Mouse (Mus musculus): ENCODE measurements around the gene Cab39l. TPM values are rescaled to one million over a fixed set of nuclear protein-coding genes. Genes with fewer than 3 reads are reported as not detected.

The Cab39l gene
- polyA plus RNA-seq, 1 experiment from 2014 or later = 27.9 TPM

DNA sequence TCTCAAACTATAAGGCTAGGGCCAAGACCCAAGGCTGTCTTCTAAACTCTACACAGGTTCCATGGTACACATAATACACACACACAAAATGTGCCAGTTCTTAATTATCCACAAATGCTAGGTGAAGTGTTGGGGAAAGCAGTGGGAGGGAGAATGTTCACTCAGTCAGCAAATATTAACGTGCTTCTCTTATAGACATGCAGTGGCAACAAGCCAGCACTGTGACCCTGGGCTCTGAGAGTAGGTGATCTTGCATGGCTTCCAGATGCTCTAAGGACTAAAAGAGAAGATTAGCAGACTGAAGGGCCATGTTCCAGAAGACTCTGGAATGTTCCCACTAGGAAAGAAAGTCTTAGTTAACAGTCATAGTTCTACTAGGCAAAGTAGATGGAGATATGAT is 90.0 kb downstream of the Cab39l start:
- no peaks in the 10 kb centered on the region for H3K4me1 ChIP-seq (ENCODE audit: control insufficient read depth, insufficient read depth, low read length)
- ATAC-seq (no peak), DNase-seq (ENCODE audit: low spot score) (no peak)
- H3K9me3 ChIP-seq (replicated peaks; ENCODE audit: control insufficient read depth, low read length) = no peaks in the 10 kb centered on the region
- no peak overlapping the region for H3K27ac ChIP-seq (ENCODE audit: low read depth, low read length)
- no peak overlapping the region for H3K4me2 ChIP-seq (ENCODE audit: low read length)
- WGBS = 82% methylated on average over 1 of the region's 1 CpGs
- no peak overlapping the region for H3K9ac ChIP-seq (ENCODE audit: low read length)
- no peaks in the 10 kb centered on the region for H3K36me3 ChIP-seq (ENCODE audit: control insufficient read depth, insufficient read depth, low read length)
- H3K27me3 ChIP-seq (replicated peaks; ENCODE audit: control insufficient read depth, insufficient read depth, low read length) = no peaks in the 10 kb centered on the region
- no peak overlapping the region for H3K4me3 ChIP-seq (ENCODE audit: low read depth, low read length)

DNA sequence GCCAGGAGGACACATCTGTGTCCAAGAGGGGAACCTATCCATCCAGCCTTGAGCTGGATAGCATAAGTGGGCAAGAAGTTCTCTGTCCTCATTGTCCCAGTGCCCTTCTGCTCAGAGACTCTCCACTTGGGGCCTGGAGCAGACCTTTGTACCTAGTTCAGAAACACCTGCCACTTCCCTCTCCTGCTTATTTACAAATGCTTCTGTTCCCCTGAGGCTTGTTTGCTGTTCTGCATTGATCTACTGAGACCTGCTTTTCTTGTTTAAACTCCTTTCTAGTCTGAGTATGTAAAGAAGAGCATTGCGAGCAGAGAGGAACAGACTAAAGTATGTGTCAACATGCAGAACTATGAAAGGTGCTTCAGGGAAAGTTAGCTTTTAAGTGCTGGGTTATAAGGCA is 92.2 kb downstream of the Cab39l start:
- no peaks in the 10 kb centered on the region for H3K36me3 ChIP-seq (ENCODE audit: control insufficient read depth, insufficient read depth, low read length)

DNA sequence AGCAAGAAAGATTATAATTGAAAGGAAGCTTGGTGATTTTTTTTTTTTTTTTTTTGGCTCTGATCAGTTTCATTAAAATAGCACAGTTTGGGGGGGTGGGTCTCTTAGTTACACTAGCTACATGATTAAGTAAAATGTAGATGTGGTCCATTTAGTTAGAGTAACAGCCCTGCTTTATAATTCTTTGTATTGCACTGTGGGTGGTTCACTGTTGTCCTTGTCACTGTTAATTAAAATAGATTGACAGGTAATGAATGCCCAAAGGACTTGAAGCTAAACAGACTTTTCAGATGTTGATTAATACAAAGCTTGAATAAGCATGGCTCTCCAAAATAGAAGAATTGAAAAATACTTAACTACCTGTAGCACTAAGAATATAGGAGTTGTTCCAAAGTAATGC is 93.1 kb downstream of the Cab39l start:
- Histone ChIP-seq H3K36me3 (ENCODE audit: control insufficient read depth, insufficient read depth, low read length) (no peaks in the 10 kb centered on the region), H3K9me3 (replicated peaks; ENCODE audit: control insufficient read depth, low read length) (no peaks in the 10 kb centered on the region), H3K4me1 (ENCODE audit: control insufficient read depth, insufficient read depth, low read length) (no peaks in the 10 kb centered on the region), H3K9ac (ENCODE audit: low read length) (no peak overlapping the region), H3K27ac (ENCODE audit: low read depth, low read length) (no peak overlapping the region), H3K4me3 (ENCODE audit: low read depth, low read length) (no peak overlapping the region), H3K27me3 (replicated peaks; ENCODE audit: control insufficient read depth, insufficient read depth, low read length) (no peaks in the 10 kb centered on the region), H3K4me2 (ENCODE audit: low read length) (no peak overlapping the region)
- ATAC-seq = no peak
- DNase-seq (ENCODE audit: low spot score) = peak; percentile 61

More for the DNA sequence above, 92.2 kb downstream of the Cab39l start:
- no peak overlapping the region for H3K27ac ChIP-seq (ENCODE audit: low read depth, low read length)
- no peaks in the 10 kb centered on the region for H3K9me3 ChIP-seq (replicated peaks; ENCODE audit: control insufficient read depth, low read length)
- no peaks in the 10 kb centered on the region for H3K27me3 ChIP-seq (replicated peaks; ENCODE audit: control insufficient read depth, insufficient read depth, low read length)
- H3K4me3 ChIP-seq (ENCODE audit: low read depth, low read length) = no peak overlapping the region
- DNase-seq (ENCODE audit: low spot score) (no peak), ATAC-seq (no peak)
- H3K4me1 ChIP-seq (ENCODE audit: control insufficient read depth, insufficient read depth, low read length) = no peaks in the 10 kb centered on the region
- 72% methylated on average over 1 of the region's 1 CpGs for WGBS
- H3K4me2 ChIP-seq (ENCODE audit: low read length) = no peak overlapping the region
- no peak overlapping the region for H3K9ac ChIP-seq (ENCODE audit: low read length)

DNA sequence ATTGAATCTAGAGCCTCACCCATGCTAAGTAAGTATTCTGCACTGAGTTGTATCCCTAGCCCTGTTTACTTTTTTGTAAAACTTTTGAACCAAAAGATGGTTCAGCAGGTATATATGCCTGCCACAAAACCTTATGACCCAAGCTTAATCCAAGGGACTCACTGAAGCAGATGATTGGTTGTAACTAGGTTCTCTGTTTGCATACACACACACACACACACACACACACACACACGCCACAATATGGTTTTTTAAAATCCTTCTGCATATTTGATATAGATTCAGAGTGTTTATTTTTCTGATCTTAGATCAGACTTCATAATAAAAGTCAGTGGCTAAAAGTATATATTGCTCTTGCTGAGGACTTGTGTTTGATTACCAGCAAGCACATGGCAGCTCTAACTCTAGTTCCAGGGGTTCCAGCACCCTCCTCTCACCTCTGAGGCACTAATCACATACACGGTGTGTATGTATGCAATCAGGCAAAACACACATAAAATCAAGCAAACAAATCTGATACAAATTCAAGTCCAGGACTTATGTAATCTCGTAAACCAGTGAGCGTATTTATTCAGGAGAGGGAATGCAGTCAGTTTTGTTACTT is 97.2 kb downstream of the Cab39l start:
- Histone ChIP-seq H3K9me3 (replicated peaks; ENCODE audit: control insufficient read depth, low read length) (no peaks in the 10 kb centered on the region), H3K27ac (ENCODE audit: low read depth, low read length) (no peak overlapping the region), H3K4me2 (ENCODE audit: low read length) (no peak overlapping the region), H3K9ac (ENCODE audit: low read length) (no peak overlapping the region), H3K36me3 (ENCODE audit: control insufficient read depth, insufficient read depth, low read length) (no peaks in the 10 kb centered on the region), H3K27me3 (replicated peaks; ENCODE audit: control insufficient read depth, insufficient read depth, low read length) (no peaks in the 10 kb centered on the region), H3K4me1 (ENCODE audit: control insufficient read depth, insufficient read depth, low read length) (no peaks in the 10 kb centered on the region), H3K4me3 (ENCODE audit: low read depth, low read length) (no peak overlapping the region)
- ATAC-seq = no peak
- DNase-seq (ENCODE audit: low spot score) = no peak
- WGBS = 87% methylated on average over 4 of the region's 4 CpGs

DNA sequence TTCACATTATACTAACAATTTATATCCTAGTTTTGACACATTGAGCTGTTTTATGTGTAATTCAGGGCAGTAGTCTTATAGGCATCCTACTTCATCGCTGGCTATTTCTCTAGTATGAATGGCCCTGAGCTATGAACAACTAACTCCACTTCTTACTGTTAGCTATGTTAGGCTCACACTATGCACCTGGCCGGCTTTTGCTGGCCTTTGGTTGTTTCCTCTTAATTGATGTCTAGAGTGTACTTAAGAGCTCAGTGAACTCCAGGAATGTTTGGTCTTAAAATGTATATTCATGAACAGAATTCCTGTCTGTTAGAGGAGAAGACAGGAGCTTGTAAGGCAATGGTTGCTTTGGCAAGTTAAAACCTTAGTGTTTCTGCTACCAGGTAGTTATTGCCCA is 99.5 kb downstream of the Cab39l start:
- no peak overlapping the region for H3K4me3 ChIP-seq (ENCODE audit: low read depth, low read length)
- no peak overlapping the region for H3K9ac ChIP-seq (ENCODE audit: low read length)
- H3K27me3 ChIP-seq (replicated peaks; ENCODE audit: control insufficient read depth, insufficient read depth, low read length) = no peaks in the 10 kb centered on the region
- H3K9me3 ChIP-seq (replicated peaks; ENCODE audit: control insufficient read depth, low read length) = no peaks in the 10 kb centered on the region
- 83% methylated on average over 2 of the region's 2 CpGs for WGBS
- no peak for DNase-seq (ENCODE audit: low spot score)
- no peak overlapping the region for H3K4me2 ChIP-seq (ENCODE audit: low read length)
- ATAC-seq = no peak
- no peak overlapping the region for H3K27ac ChIP-seq (ENCODE audit: low read depth, low read length)
- H3K36me3 ChIP-seq (ENCODE audit: control insufficient read depth, insufficient read depth, low read length) = no peaks in the 10 kb centered on the region
- no peaks in the 10 kb centered on the region for H3K4me1 ChIP-seq (ENCODE audit: control insufficient read depth, insufficient read depth, low read length)

DNA sequence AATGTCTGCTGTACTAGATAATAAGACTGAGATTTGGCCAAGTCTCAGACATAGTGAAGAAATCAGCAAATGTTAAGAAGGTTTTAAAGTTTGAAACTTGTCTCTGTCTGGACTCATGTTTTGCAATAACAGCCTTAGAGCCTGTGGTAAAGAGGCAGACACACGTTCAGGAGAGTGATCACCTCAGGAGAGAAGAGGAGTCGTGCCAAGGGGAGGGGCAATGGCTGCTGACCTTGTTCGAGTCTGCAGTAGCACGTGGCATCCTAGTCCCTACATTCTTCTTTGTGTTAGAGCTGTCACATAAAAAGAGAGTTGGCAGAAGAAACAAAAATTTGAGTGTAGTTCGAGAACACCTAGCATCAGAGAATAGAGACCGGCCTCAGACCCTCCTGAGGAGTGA is 100.0 kb downstream of the Cab39l start:
- no peak overlapping the region for H3K27ac ChIP-seq (ENCODE audit: low read depth, low read length)
- H3K4me2 ChIP-seq (ENCODE audit: low read length) = no peak overlapping the region
- H3K36me3 ChIP-seq (ENCODE audit: control insufficient read depth, insufficient read depth, low read length) = no peaks in the 10 kb centered on the region
- no peak for ATAC-seq
- no peak for DNase-seq (ENCODE audit: low spot score)
- no peak overlapping the region for H3K4me3 ChIP-seq (ENCODE audit: low read depth, low read length)
- H3K4me1 ChIP-seq (ENCODE audit: control insufficient read depth, insufficient read depth, low read length) = no peaks in the 10 kb centered on the region
- 77% methylated on average over 6 of the region's 6 CpGs for WGBS
- H3K9me3 ChIP-seq (replicated peaks; ENCODE audit: control insufficient read depth, low read length) = no peaks in the 10 kb centered on the region
- H3K9ac ChIP-seq (ENCODE audit: low read length) = no peak overlapping the region
- no peaks in the 10 kb centered on the region for H3K27me3 ChIP-seq (replicated peaks; ENCODE audit: control insufficient read depth, insufficient read depth, low read length)

DNA sequence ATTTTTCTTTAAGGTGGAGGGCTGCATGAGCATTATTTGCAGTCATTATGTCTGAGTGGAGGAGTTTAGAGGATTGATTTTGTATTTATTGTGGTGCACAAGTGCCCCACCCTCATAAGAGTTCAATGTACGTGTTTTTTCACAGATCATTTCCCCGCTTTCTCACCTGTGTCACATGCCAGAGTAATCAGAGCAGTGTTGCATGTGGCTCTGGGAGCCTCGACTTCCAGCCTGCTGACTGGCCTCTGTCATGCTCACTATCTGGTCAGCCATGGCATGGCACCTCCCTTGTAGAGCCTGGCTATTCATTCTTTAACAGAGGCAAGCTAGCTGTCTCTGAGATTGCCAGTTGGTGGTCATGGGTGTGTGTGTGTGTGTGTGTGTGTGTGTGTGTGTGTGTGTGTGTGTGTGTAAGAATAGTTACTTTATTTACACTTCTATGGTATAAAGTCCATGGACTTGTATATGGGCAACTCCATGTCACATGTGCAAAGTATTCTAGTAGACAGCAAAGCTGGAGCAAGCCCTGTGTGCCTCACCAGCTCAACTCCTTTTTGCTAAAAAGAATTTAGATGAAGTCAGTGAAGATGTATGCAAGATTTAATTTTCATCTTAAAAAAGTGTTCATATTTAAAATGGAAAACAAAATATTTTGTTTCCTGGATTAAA is 102.5 kb downstream of the Cab39l start:
- no peak for ATAC-seq
- 83% methylated on average over 3 of the region's 3 CpGs for WGBS
- no peaks in the 10 kb centered on the region for H3K4me1 ChIP-seq (ENCODE audit: control insufficient read depth, insufficient read depth, low read length)
- no peak overlapping the region for H3K9ac ChIP-seq (ENCODE audit: low read length)
- H3K4me3 ChIP-seq (ENCODE audit: low read depth, low read length) = no peak overlapping the region
- no peaks in the 10 kb centered on the region for H3K36me3 ChIP-seq (ENCODE audit: control insufficient read depth, insufficient read depth, low read length)
- no peaks in the 10 kb centered on the region for H3K9me3 ChIP-seq (replicated peaks; ENCODE audit: control insufficient read depth, low read length)
- no peaks in the 10 kb centered on the region for H3K27me3 ChIP-seq (replicated peaks; ENCODE audit: control insufficient read depth, insufficient read depth, low read length)
- H3K4me2 ChIP-seq (ENCODE audit: low read length) = no peak overlapping the region
- DNase-seq (ENCODE audit: low spot score) = no peak
- no peak overlapping the region for H3K27ac ChIP-seq (ENCODE audit: low read depth, low read length)

DNA sequence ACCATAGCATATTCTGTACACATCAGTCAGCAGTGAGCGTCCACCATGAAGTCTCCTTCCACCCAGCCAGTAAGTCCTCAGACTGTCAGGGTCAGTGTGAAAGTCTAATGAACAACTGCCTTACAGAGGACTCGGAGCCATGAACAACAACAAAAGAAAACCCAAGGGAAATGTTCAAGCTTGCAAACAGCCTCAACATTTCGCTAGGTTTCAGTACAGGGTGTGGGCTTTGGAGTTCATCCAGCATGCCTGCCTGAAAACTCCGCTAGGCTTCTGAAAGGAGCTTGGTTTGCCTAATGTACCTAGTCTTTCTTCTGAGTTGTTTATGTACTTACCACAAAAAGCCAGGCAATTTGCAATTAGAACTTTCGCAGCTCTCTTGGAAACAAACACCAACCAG is 103.2 kb downstream of the Cab39l start:
- 45% methylated on average over 5 of the region's 5 CpGs for WGBS
- no peaks in the 10 kb centered on the region for H3K9me3 ChIP-seq (replicated peaks; ENCODE audit: control insufficient read depth, low read length)
- no peak for ATAC-seq
- no peak overlapping the region for H3K4me2 ChIP-seq (ENCODE audit: low read length)
- H3K4me3 ChIP-seq (ENCODE audit: low read depth, low read length) = no peak overlapping the region
- no peak overlapping the region for H3K9ac ChIP-seq (ENCODE audit: low read length)
- no peaks in the 10 kb centered on the region for H3K36me3 ChIP-seq (ENCODE audit: control insufficient read depth, insufficient read depth, low read length)
- no peaks in the 10 kb centered on the region for H3K27me3 ChIP-seq (replicated peaks; ENCODE audit: control insufficient read depth, insufficient read depth, low read length)
- H3K4me1 ChIP-seq (ENCODE audit: control insufficient read depth, insufficient read depth, low read length) = no peaks in the 10 kb centered on the region
- H3K27ac ChIP-seq (ENCODE audit: low read depth, low read length) = no peak overlapping the region
- DNase-seq (ENCODE audit: low spot score) = no peak

DNA sequence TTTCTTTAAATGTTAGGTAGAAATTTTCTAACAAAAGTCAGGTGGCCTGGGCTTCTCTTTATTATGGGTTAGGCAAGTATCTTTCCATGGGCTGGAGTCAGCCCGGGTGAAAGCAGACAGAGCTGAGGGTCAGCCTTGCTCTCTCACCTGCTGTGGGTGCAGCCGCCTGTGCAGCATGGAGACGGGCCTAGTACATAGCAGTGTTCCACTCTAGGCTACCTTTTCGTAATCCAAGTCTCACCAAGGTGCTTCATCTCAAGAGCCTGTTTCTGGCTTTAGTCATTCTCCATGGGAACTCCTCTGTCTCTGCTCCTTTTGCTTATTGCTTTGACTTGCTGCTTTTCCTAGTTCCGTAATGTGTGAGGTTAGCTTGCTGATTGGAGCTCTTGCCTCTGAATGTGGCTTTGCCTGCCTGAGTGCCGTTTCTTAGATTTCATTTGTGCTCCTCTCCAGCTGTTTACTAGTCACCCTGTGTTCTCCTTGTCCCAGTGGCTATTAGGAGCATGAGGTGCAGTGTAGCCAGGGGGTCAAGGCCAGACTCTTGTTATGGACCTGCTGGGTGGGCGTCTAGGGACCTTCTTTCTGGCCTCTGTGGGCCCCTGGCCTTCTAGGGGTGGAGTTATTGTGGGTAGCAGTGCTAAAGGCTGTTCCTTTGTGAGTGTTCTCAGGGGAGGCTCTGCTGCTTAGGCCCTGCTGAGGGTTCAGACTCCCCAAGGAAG is 105.5 kb downstream of the Cab39l start:
- Histone ChIP-seq H3K4me2 (ENCODE audit: low read length) (no peak overlapping the region), H3K36me3 (ENCODE audit: control insufficient read depth, insufficient read depth, low read length) (no peaks in the 10 kb centered on the region), H3K27me3 (replicated peaks; ENCODE audit: control insufficient read depth, insufficient read depth, low read length) (no peaks in the 10 kb centered on the region), H3K4me1 (ENCODE audit: control insufficient read depth, insufficient read depth, low read length) (no peaks in the 10 kb centered on the region), H3K27ac (ENCODE audit: low read depth, low read length) (no peak overlapping the region), H3K4me3 (ENCODE audit: low read depth, low read length) (no peak overlapping the region), H3K9me3 (replicated peaks; ENCODE audit: control insufficient read depth, low read length) (no peaks in the 10 kb centered on the region), H3K9ac (ENCODE audit: low read length) (no peak overlapping the region)
- 88% methylated on average over 7 of the region's 7 CpGs for WGBS
- ATAC-seq = no peak
- no peak for DNase-seq (ENCODE audit: low spot score)
